Mouse (Mus musculus): ENCODE measurements around the gene Crygn.

The Crygn gene

DNA sequence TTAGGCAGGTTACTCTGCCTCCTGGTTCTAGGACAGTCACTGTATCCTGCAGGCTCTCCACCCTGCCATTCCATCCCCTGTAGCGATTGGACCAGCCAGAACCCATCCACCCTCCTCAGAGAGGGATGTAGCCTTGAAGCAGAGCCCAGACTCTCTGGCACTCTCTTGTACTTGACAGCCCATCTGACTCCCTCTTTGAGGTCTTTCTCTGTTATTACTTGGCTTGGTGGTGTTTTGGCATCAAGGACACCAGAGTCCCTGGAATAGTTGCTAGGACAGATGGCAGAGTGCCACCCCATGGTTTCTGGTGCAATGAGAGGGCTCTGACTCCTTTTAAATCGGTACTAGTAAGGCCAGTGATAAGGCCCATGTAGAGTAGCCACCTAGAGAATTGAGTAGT lies 44.6 kb downstream of the Crygn start:
- no peak for DNase-seq (ENCODE audit: extremely low read depth, low read depth, low spot score)

DNA sequence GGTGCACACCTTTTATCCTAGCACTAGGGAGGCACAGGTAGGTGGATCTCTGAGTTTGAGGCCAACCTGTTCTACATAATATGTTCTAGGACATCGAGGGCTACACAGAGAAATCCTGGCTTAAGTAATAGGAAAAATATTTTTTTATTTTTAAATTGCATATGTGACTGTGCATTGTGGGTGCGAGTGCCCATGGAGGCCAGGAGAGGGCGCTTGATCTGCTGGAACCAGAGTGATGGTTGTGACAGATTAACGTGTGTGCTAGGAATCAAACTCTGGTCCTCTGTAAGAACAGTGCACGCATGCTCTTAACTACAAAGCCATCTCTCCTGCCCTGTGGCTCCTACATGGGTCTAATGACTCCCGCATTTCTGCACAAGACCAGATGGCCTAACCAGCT lies 46.2 kb downstream of the Crygn start:
- no peak for DNase-seq (ENCODE audit: extremely low read depth, low read depth, low spot score)

DNA sequence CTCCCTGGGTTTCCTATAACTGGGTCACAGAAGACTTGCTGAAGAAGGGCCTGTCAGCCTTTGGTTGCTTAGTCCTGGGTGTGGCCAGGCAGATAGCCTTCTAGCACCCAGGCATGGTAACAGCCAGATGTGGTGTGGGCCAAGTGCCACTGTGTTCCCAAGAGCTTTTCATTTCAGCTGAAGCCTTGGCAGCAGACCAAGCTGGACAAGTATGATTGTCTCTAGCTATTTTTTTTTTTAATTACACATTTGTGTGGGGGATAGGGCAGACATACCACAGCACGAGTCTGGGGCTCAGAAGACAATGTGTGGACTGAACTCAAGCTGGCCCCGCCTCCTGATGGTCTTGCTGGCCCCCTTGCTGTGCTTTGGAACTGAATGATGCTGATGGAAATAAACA lies 47.8 kb downstream of the Crygn start:
- DNase-seq (ENCODE audit: extremely low read depth, low read depth, low spot score) = no peak

- no peak for DNase-seq (ENCODE audit: extremely low read depth, low read depth, low spot score)
These were observed 53.2 kb downstream of the Crygn start for GRCm38 (mm10) chr5:24704615-24705014.

GRCm38 (mm10) chr5:24701271-24701670 lies 56.5 kb downstream of the Crygn start:
- DNase-seq (ENCODE audit: extremely low read depth, low read depth, low spot score) = no peak
